Mouse (Mus musculus) embryonic stem cell, embryonic (primary cell): ENCODE results near the gene Nkiras2.

Source experiments
- CTCF ChIA-PET, 4 experiments: fragments of 300-600 bp in 2 of 4; fragments of 350-600 bp in 2 of 4; sonication (Branson Sonifier 250); formaldehyde crosslinking; loops; one replicate each; lab custom pipeline; 2022; ENCODE audit warnings: inconsistent platforms in 2 of 4; lab: Charles Lee
- POLR2A ChIA-PET, 4 experiments: fragments of 300-600 bp in 2 of 4; fragments of 350-600 bp in 2 of 4; sonication (Branson Sonifier 250); formaldehyde crosslinking; loops; one replicate each; lab custom pipeline; 2022; ENCODE audit warnings: antibody characterized with exemption in 4 of 4, inconsistent platforms in 1 of 4; lab: Charles Lee

The Nkiras2 gene

GRCm38 (mm10) chr11:100640159-100640906 is 21.3 kb downstream of the Nkiras2 start:
- ChIA-PET CTCF (interaction anchor here (0.5 to 3.2 kb wide), 40 partner anchors 9 to 537 kb away, joined by 3 to 34 read pairs (median 5); partner anchors contain the start of genes Dnajc7 (in 2 of the 4), Nkiras2 (in 2 of the 4), Dhx58 (in 1 of the 4) and Fkbp10 (in 1 of the 4)), POLR2A (interaction anchor here (0.5 to 2.9 kb wide), 57 partner anchors 9 to 1442 kb away, joined by 3 to 20 read pairs (median 4); partner anchors contain the start of genes Dnajc7 (in 3 of the 4), Acly (in 2 of the 4), Klhl11 (in 2 of the 4) and Nkiras2 (in 2 of the 4))

- POLR2A ChIA-PET: interaction anchor here in 1 of 4 experiments (1.2 to 1.3 kb wide), 2 partner anchors 38 to 48 kb away, joined by 3 read pairs; partner anchors contain the start of gene Zfp385c
- CTCF ChIA-PET: interaction anchor here in 2 of 4 experiments (0.7 to 1.1 kb wide), 3 partner anchors 10 to 314 kb away, joined by 3 to 5 read pairs (median 4); partner anchors contain the start of gene Zfp385c (in 1 of the 2)
Measured at GRCm38 (mm10) chr11:100643612-100644575, 24.9 kb downstream of the Nkiras2 start.

GRCm38 (mm10) chr11:100646265-100646664 is 27.2 kb downstream of the Nkiras2 start:
- ChIA-PET CTCF (interaction anchor here (0.5 to 2.8 kb wide), 61 partner anchors 9 to 392 kb away, joined by 3 to 28 read pairs (median 4); partner anchors contain the start of genes Zfp385c (in 2 of the 4), Acly (in 1 of the 4), Cavin1 (in 1 of the 4) and Dhx58 (in 1 of the 4)), POLR2A (interaction anchor here in 3 of 4 experiments (0.6 to 1.3 kb wide), 13 partner anchors 9 to 708 kb away, joined by 3 to 8 read pairs (median 3); partner anchors contain the start of genes Dhx58 (in 1 of the 3), Hcrt (in 1 of the 3) and Zfp385c (in 1 of the 3))

- ChIA-PET CTCF (interaction anchor here in 2 of 4 experiments (0.9 to 2.8 kb wide), 3 partner anchors 8 to 47 kb away, joined by 3 to 28 read pairs (median 14); no protein-coding TSS in a partner anchor), POLR2A (interaction anchor here in 2 of 4 experiments (0.9 to 1.5 kb wide), 3 partner anchors 12 to 34 kb away, joined by 3 read pairs; no protein-coding TSS in a partner anchor)
Measured at GRCm38 (mm10) chr11:100648405-100648804, 29.4 kb downstream of the Nkiras2 start.

- CTCF ChIA-PET: interaction anchor here in 2 of 4 experiments (1.0 to 5.2 kb wide), 4 partner anchors 11 to 124 kb away, joined by 3 to 34 read pairs (median 4); partner anchors contain the start of gene Acly (in 1 of the 2)
- POLR2A ChIA-PET: interaction anchor here in 3 of 4 experiments (0.6 to 2.3 kb wide), 15 partner anchors 8 to 431 kb away, joined by 3 to 6 read pairs (median 3); partner anchors contain the start of genes Acly (in 1 of the 3), Coasy (in 1 of the 3) and Stat3 (in 1 of the 3)
Measured at GRCm38 (mm10) chr11:100651205-100651604, 32.2 kb downstream of the Nkiras2 start.

GRCm38 (mm10) chr11:100651748-100652147 is 32.7 kb downstream of the Nkiras2 start:
- CTCF ChIA-PET: interaction anchor here in 3 of 4 experiments (0.6 to 5.2 kb wide), 5 partner anchors 11 to 148 kb away, joined by 3 to 34 read pairs (median 3); partner anchors contain the start of gene Acly (in 1 of the 3)
- POLR2A ChIA-PET: interaction anchor here in 3 of 4 experiments (0.6 to 1.7 kb wide), 11 partner anchors 8 to 431 kb away, joined by 3 to 5 read pairs (median 3); partner anchors contain the start of gene Coasy (in 1 of the 3)

- ChIA-PET POLR2A (interaction anchor here in 2 of 4 experiments (0.8 to 2.9 kb wide), 11 partner anchors 9 to 336 kb away, joined by 3 to 16 read pairs (median 4); partner anchors contain the start of genes Dnajc7 (in 1 of the 2), Eif1 (in 1 of the 2), Klhl11 (in 1 of the 2) and Nkiras2 (in 1 of the 2)), CTCF (interaction anchor here (0.6 to 3.9 kb wide), 8 partner anchors 8 to 333 kb away, joined by 3 to 28 read pairs (median 5); no protein-coding TSS in a partner anchor)
Measured at GRCm38 (mm10) chr11:100655589-100655988, 36.5 kb downstream of the Nkiras2 start.

GRCm38 (mm10) chr11:100656458-100656857 is 37.4 kb downstream of the Nkiras2 start:
- CTCF ChIA-PET: interaction anchor here (0.5 to 3.9 kb wide), 12 partner anchors 9 to 178 kb away, joined by 3 to 28 read pairs (median 4); no protein-coding TSS in a partner anchor
- POLR2A ChIA-PET: interaction anchor here in 3 of 4 experiments (0.6 to 2.9 kb wide), 15 partner anchors 9 to 204 kb away, joined by 3 to 16 read pairs (median 4); partner anchors contain the start of genes Klhl11 (in 2 of the 3) and Zfp385c (in 1 of the 3)

GRCm38 (mm10) chr11:100659806-100660205 is 40.8 kb downstream of the Nkiras2 start:
- POLR2A ChIA-PET: interaction anchor here in 3 of 4 experiments (0.6 to 4.6 kb wide), 14 partner anchors 8 to 1142 kb away, joined by 3 to 31 read pairs (median 4); partner anchors contain the start of genes Nkiras2 (in 2 of the 3) and Zfp385c (in 1 of the 3)

GRCm38 (mm10) chr11:100671049-100671448 is 52.0 kb downstream of the Nkiras2 start:
- POLR2A ChIA-PET: interaction anchor here in 2 of 4 experiments (0.6 to 3.7 kb wide), 6 partner anchors 10 to 21 kb away, joined by 3 to 31 read pairs (median 3); partner anchors contain the start of gene Zfp385c (in 1 of the 2)
- CTCF ChIA-PET: interaction anchor here in 2 of 4 experiments (1.0 to 2.0 kb wide), 2 partner anchors 11 to 25 kb away, joined by 3 to 7 read pairs; no protein-coding TSS in a partner anchor

More at GRCm38 (mm10) chr11:100659806-100660205, 40.8 kb downstream of the Nkiras2 start:
- CTCF ChIA-PET: interaction anchor here in 3 of 4 experiments (0.6 to 2.2 kb wide), 9 partner anchors 11 to 100 kb away, joined by 3 to 9 read pairs (median 3); partner anchors contain the start of gene Kcnh4 (in 1 of the 3)

GRCm38 (mm10) chr11:100671956-100672355 is 52.9 kb downstream of the Nkiras2 start:
- ChIA-PET POLR2A (interaction anchor here in 2 of 4 experiments (1.1 to 3.7 kb wide), 8 partner anchors 10 to 52 kb away, joined by 3 to 31 read pairs (median 4); partner anchors contain the start of gene Dnajc7 (in 1 of the 2)), CTCF (interaction anchor here in 1 of 4 experiments (0.8 to 2.0 kb wide), 2 partner anchors 12 kb away, joined by 3 to 7 read pairs; no protein-coding TSS in a partner anchor)

- ChIA-PET CTCF (interaction anchor here in 2 of 4 experiments (0.5 to 1.5 kb wide), 12 partner anchors 16 to 192 kb away, joined by 3 to 6 read pairs (median 4); partner anchors contain the start of gene Dhx58 (in 1 of the 2)), POLR2A (interaction anchor here (0.6 to 3.7 kb wide), 18 partner anchors 8 to 353 kb away, joined by 3 to 31 read pairs (median 4); partner anchors contain the start of genes Cnp (in 1 of the 4), Dnajc7 (in 1 of the 4), Hspb9 (in 1 of the 4) and Jup (in 1 of the 4))
Measured at GRCm38 (mm10) chr11:100673169-100673568, 54.1 kb downstream of the Nkiras2 start.
